Mouse (Mus musculus): ENCODE measurements around the gene Chl1.

DNA sequence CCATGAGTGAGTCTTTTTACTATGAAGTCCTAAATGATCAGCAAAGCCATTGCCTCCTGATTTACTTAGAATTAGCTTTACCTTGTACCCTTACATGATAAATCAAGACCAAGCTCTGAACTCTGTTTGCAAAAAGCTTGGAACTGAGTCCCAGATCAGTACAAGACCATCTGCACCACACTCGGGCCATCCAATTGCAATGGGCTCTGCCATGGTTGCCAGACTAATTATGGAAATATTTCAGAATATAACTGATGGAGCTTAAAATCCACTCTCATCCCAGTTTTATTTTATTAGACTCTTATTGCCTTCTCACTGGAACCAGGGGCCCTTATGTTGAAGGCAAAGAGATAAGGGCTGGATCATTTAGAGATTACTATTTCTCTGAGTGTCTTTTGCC lies 284.9 kb downstream of the Chl1 start:
- no peak for TF ChIP-seq CTCF (conservative IDR thresholded peaks at IDR 0.05; ENCODE audit: low read length)
- no peak for TF ChIP-seq NANOG (IDR thresholded peaks at IDR 0.05; ENCODE audit: borderline replicate concordance, low read length)
- TF ChIP-seq POU5F1 (IDR thresholded peaks at IDR 0.05; ENCODE audit: borderline replicate concordance, low read length), result no peak
